Mouse (Mus musculus): ENCODE data around the gene Cxcr2. TPM values are rescaled to one million over a fixed set of nuclear protein-coding genes. Genes with fewer than 3 reads are reported as not detected.

Gene Cxcr2
- total RNA-seq (2021): not detected in 2 replicates
- long read RNA-seq: 0 reads

DNA sequence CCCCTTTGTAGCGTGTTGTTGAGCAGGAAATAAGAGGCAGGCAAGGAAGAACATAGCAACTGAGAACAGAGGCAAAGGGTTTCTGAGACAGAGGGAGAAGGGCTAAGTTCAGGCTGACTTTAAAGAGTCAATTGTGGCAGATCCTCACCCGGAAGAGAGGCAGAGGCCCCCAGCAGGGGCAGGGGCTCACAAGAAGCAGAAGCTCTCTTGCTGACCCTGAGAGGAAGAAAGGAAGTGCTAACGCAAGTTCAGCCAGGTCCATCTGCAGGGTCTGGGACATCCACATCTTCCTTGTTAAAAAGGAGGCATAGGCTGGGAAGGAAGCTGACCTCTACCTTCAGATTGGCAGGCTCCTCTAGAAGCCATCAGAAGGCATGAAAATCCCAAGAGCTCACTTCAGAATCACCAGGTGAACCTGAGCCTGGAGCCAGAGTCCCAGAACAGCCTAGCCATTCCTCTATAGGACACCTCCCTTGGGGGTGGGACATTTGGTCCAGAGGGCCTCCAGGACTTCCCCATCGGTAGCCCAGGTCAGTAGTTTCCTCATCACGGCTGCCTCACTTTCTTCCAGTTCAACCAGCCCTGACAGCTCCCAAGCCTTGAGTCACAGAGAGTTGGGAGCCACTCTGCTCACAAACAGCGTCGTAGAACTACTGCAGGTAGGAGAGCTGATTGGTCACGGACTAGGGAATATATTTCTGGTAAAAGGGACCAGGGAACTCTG is at the start of gene Cxcr2:
Gene Cxcr2, plus strand, starts transcription at position 529 of the 724 bp plus-strand sequence.
- DNase-seq: no peak

DNA sequence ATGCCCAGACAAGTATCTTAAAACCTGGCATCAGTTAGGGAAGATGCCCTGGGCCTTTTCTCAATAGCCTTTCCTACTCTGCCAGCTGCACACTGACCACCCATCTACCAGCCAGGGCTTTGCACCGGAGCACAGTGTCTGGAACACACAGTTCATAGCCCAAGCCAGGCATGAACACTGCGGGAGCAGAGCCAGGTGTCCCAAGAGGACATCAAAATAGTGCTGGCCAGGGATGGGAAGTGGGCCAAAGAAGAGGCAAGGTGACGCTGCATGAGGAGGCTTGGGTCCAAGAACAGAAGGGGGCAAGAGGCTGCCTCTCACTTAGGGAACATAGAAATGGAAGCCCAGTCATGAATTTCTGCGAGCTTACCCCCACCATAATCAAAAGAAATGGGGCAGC is 48.1 kb upstream of the Cxcr2 start:
- DNase-seq: no peak

DNA sequence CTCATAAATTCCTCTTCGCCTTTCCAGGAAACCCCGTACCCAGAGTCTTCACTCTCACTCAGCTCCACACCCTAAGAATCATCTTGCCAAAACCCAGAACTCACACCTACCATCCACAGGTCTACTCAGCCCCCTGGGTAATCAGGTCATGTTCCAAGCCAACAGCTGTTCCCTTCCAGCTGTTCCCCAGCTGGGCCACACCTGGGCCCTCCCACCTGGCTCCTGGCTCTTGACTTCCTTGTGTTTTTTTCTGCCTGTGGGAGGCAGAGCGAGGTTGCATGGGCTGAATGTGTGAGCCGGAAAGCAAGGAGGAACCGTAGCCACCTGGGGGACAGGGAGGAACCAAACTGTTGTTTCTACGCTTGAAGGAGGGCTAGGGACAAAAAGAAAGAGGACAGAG is 47.6 kb upstream of the Cxcr2 start:
- no peak for DNase-seq

DNA sequence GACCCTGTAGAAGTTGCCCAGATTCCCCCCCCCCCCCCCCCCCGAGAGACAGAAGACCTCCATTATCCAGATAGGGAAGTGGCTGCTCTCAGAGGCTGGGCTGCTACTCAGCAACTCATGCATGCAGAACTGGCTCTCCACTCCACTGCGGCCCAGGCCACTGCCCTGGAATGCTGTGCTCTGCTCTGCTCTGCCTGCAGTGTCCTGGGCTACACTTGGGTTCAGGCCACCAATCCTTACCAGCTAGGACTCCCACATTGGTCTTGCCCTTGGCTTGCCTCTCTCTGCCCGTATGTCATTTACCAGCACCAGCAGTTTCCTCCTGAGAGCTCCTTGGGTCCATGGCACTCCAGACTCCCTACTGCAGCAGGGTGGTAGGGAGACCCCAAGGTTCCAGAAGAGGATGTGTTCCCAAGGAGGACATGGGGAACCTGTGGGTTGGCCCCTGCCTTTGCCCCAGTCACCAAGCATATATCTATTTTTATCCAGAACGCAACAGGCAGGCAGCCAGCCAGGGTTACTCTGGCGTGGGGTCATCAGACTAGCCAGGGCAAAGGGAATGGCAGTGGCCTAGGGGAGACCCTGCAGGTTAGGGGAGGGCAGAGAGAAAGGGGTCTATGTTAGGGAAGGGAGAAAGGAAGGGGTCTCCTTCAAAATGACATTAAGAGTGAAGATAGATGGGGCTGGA is 45.7 kb upstream of the Cxcr2 start:
- no peak for DNase-seq

DNA sequence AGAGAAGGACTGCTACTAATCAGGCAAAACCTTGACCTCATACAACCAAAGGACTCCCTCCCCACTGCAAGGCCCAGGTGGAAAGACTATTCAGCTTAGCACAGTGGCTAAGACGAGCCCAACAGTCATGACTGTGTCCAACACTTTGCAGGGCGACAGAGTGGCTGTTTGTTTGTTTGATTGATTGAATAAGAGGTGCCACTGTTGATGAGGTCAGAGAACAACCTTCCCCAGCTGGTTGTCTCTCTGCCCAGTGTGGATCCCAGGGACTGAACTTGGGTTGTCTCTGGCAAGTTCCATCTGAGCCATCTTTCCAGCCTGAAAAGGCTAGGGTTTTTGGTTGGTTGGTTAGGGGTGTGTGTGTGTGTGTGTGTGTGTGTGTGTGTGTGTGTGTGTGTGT is 44.1 kb upstream of the Cxcr2 start:
- DNase-seq: no peak

DNA sequence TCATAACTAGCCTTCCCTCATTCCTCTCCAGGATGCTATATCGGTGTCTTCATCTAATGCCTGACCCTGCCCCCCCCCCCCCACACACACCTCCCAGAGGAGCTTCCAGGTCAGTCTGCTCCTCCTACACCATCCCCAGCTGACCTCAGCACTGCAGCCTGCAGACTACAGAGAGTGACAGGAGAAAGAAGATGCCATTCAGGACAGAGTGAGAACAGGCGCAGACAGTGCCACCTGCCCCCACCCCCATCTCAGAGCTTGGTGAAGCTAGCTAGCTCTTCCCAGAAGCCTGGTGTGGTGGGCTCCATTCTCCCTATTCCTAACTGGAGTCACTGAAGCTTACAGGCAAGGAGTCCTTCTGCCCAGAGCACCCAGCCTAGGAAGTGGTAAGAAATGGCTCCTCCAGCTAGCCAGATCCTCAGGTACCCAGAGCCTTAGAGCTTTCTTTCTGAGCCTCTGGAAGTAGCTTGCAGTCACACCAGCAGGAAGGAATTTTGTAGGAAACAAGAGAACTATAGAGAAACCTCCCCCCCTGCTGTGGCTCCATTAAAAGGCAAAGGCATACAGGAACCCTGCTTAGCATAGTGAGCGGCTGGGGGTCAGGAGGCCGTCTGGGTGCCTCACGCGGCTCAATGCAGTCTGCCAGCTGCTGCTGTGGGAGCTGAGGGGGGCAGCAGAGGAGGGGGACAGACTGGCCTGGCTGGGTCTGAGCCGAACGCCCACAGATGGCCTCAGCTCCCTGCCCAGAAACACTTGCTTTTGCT is 42.7 kb upstream of the Cxcr2 start:
- no peak for DNase-seq

DNA sequence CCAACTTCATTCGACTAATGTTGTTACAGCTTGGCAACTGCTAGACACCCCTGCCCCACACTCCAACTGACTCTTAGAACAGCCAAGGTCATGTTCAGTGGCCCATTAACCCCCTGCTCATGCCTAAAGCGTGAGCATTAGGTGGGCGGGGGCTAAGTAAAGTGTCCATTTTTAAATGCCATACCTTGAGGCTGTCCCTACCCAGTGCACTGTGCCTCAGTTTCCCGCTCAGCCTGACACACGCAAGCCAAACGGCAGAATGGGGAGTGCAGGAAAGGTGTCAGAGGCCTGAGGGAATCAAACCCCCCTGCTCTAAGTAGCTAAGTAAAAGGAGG is 42.1 kb upstream of the Cxcr2 start:
- DNase-seq: no peak

DNA sequence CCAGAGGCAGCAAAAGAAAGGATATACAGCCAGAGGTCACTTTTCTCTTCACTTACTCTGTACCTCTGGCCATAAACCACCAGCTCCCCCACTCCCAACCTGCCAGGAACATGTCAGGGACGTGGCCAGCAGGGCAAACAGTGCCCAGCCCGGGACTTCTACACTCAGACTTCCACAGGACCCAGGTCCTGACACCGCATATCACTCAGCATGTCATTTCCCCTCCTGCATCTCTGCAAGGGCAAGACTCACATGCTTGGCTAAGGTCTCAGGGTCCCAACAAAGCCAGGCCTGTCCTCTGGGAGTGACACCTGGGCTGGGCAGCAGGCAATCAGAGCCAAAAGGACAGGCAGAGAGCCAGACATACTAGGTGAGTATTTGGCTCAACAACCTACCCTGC is 40.7 kb upstream of the Cxcr2 start:
- no peak for DNase-seq

DNA sequence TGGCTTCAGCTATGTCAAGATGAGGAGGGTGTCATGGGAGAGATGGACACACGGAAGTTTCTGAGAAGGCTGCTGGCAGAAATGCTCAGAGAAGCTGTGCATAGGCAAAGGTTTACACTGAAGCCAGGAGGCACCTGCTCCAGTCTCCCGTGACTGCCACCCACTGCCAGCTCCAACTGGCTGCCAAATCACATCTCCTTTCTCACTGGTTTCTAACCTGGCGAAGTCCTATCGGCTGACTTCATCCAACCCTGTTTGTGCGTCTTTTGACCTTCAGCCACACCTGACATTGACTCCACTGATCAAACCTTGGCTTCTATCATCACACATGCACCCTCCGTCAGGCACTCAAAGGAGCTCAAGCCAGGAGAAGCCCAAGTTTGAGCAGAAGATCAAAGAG is 35.9 kb upstream of the Cxcr2 start:
- no peak for DNase-seq

DNA sequence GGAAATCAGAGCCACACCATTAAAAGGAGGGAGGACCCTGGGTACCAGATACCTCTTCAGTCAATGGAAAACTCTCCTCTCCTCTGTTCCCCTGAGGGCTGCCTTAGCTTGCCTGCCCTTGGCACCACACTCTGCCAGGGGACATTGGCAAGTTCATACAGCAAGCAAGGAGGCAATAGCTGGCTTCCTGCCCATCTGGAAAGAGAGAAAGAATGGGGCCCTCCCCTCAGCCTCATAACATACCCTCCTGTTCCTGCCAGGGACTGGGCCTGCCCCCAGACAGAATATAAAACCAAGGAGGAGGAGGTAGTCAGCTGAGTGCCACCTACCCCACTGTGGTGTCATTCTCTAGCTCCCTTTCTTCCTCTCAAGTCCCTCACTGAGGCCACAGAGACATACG is 34.7 kb upstream of the Cxcr2 start:
- no peak for DNase-seq

DNA sequence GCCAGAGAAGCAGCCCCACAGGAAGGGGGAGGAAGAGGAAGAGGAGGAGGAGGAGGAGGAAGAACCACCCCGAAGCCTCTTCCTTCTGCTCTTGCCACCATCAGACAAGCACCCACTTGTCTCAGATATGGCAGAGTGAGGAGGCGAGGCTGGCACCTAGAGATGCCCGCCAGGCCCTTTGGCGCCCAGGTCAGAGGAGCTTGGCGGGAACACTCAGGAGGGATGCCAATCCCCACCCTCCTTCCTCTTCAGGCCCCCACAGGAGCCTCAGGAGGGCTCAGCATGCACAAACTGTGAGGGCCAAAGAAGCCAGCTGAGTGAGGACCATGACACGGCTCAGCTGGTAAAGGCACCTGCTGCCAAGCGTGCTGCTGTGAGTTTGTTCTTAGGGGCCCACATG is 32.7 kb upstream of the Cxcr2 start:
- DNase-seq: no peak

DNA sequence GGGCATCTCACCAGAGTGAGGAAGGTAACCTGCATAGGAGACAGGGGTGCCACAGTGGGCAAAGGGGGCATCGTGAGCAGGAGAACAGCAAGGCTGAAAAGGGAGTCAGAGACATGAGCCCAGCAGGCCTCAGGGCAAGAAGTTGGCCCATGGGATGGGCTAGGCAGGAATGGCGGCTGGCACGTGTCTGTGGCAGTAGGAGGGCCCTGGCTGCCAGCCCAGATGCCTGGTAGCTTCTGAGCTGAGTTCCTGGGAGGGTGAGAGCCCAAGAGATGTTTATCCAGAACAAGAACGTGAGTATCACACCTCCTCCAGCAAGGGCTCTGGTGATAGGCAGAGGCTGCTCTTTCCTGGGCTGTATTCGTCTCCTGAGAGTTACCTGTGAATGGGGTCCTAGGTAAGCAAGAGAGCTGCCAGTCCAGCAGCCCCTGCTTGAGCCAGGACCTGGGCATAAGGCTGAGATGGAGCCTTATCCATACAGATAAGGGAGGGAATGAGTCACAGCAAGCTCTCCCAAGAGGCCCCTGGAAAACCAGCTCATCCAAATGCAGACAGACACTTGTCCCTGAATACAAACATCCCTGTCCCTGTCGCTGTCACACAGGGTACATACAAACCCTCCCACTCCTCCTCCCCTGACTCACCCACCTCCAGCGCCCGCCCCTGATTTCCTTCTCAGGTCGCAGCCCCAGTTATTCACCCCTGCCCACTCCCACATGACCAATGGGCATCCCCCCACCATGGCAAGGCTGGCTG is 31.8 kb upstream of the Cxcr2 start:
- peak; percentile 80 for DNase-seq

DNA sequence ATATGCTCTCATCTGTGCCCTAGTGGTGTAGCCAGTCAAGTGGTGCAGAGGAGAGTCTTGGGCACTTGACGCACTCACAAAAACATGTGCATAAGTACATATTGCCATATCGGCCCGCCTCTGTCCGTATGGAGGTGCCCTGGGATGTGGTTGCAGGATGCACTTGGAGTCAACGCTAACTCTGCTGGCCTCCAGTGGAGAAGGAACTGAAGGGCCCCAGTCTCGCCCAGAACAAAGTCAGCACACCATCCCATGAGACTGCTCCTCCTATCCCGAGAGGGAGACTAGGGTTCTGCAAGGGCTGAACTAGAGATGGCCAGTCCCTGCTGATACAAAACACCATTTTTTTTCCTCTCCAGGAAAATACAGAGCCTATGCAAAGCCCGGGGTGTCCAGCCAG is 30.6 kb upstream of the Cxcr2 start:
- DNase-seq: no peak

DNA sequence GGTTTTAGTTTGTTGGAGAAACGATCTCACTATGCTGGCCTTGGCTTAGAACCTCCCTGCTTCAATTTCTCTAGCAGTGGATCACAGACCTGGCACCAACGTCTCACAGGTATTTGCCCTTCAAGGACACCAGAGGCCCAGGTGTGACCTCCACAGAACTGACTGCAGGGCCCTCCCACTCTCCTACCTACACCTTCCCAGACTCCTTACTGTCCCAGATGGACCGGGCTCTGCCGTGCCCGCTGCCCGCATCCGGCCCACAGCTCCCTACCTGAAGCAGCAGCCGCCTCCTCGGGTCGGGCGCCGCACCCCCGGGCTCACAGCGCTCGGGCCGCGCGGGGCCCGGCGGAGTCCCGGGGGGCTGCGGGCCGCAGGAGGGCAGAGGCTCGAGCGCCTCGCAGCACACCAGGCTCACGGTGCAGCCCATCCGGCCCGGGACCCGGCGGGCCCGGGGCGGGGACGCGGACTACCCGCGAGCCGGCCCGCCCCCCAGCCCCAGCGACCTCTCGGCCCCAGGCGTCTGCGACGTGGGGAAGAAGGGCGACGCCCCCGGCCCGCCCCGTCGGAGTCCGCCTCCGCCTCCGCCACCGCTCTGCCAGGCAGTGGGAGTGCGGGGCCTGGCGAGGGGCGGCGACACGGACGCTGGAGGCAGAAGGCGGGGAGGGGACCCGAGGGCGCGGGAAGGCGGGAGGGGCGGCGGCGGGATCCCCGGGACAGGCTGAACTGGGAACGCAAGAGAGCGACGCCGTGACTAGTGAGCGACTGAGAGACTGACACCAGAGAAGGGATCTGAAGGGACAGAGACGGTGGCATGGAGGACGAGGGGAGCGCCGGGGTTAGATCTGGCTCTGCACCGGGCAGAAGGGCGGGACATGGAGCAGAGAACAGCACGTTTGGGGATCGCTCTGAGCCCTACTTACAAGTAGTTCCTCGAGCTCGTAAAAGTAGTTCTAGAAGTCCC is 29.5 kb upstream of the Cxcr2 start, which contains the start of gene Tns1:
Gene Tns1, minus strand, starts transcription at position 429 of the 961 bp plus-strand sequence.
- peak; percentile 73 for DNase-seq

DNA sequence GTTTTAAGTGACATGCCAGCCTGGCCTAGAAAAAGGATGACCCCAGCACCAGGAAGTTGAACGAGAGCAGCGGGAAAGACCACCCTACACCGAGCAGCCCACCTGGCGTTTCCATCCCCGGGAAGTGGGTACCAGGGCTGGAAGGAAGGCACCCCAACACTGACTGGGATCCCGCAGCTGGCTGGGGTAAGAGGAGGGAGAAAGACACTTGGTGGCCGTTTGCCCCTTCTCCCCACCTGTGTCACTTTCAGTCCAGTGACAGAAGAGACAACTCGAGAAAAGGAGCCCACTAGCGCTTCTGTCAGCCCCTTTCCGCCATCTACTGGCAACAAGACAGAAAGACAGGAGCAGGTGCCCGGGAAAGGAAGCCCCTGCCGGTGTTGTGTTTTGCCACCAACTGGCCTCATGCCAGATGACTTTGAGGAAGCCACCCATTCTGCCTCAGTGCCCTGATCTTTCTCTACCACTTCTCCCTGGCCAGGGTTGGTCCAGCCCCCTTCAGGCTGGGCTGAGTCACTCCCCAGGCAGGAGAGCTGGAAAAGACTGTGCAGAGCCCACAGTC is 28.7 kb upstream of the Cxcr2 start, which contains the start of gene Rufy4:
Gene Rufy4, plus strand, starts transcription at position 551 of the 562 bp plus-strand sequence.
- DNase-seq: peak; percentile 60

DNA sequence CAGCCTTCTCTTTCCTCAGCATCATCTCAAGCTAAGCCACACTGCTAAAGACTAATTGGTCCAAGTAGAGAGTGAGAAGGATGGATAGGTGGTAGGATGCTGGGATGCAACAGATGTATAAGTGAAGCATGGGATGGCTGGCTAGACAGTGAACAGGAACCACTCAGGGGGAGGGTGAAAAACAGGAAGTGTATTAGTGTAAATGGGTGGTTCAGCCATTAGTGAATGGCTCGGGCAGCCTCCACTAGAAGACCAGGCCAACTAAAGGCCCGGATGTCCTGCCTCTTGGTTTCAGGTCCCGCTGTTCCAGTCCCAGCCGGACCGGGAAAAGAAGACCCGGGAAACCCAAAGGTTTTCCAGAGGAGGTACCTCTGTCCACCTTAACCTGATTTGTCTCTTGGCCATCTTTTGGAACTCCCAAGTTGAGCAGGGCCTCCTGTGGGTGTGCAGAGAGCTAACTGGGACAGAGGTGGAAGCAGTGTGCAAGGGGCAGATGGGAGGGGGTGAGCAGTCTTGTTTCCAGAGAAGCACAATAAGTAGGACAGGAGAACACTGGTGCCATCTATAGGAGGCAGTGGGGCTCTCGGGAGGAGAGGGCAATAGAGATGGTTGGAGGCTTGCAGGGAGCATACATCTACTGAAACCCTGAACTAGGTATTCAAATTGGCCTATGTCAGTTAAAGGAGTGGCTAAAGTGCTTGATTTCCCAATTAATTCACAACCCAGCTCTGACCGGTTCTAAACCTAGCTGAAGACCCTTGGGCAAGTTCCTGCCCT is 22.7 kb upstream of the Cxcr2 start:
- no peak for DNase-seq

DNA sequence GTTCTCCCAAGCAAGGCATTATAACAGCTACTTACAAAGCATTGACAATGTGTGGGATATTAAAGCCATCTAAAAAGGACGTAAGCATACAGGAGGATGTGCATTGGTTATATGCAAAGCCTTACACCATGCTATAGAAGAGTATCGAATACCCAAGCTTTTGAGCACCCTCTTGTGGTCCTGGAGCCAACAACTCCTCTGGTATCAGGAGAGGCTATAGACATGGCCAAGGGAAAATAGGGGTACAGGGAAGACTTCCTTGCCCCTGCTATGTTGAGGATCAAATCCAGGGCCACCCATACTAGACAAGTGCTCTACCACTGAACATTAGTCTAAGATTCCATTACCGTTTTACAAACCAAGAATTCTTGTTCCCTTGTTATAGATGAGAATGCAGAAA is 21.8 kb upstream of the Cxcr2 start:
- no peak for DNase-seq

DNA sequence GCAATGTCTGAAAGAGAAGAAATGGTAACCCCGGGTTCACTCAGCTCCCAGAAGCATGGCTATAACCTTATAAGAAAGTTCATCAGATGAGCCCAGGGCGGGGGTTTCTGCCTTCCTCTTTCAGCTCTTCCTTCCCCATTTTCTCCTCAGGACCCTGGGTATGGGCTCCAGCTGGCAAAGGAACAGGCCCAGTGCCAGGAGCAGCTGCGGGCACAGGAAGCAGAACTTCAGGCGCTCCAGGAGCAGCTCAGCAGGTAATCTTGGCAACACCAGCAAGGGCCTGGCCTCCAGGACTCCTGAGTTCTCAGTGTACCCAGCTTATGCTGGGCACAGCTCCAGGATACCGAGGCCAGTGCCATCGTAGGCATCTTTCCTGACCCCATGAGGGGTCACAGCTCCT is 19.8 kb upstream of the Cxcr2 start:
- DNase-seq: no peak

DNA sequence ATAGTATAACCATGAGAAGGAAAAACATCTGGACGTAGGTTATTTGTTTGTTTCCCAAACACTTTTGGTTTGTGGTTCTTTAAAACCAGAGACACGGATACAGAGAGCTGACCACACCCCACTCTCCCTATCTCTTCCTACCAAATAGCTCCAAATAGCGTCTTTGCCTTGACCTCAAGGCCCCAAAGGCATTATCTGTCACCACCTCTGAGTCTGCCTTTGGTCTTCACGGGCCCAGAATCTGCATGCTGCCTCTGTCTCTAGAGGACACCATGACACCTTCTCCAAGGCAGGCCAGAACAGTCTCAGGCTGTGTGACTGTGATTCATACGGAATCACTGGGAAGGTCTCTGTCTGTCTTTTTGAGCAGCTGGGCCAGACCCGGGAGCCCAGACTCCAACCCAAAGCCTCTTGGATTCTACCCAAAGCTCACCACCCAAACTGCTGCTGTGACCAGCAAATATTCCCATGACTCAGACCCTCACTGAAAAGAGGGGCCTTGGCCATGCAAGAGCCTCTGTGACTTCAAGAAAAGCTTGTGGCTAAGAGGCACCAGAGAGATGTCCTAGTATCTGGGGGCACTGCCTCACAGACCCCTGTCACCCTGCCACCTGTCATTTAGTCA is 18.4 kb upstream of the Cxcr2 start:
- no peak for DNase-seq

DNA sequence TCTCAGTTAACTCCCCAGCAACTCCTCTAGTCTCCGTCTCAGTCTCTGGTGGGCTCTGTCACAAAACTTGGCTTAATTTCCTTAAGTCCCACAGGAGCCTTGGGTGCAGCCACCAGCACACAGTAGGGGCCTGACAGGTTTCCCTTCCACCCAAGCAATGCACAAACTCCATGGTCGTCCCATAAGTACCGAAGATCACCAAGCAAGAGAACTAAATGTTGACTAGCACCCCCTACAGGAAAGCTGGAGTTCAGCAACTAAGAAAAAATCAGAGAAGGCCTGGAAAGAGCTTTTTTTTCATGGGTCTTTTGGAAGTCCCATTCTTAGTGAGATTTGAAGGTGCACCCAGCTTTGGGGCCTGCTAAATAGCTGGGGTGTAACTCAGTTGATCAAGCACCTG is 14.4 kb upstream of the Cxcr2 start:
- DNase-seq: no peak

All from adrenal gland, postnatal 25 days (tissue).